Mouse (Mus musculus): ENCODE measurements around the gene Cab39l.
"Not testable (repeated sequence)": the region's sequence is repeated elsewhere in the genome, so short reads cannot be mapped to it uniquely, and the experiment has no call there.

Gene Cab39l

DNA sequence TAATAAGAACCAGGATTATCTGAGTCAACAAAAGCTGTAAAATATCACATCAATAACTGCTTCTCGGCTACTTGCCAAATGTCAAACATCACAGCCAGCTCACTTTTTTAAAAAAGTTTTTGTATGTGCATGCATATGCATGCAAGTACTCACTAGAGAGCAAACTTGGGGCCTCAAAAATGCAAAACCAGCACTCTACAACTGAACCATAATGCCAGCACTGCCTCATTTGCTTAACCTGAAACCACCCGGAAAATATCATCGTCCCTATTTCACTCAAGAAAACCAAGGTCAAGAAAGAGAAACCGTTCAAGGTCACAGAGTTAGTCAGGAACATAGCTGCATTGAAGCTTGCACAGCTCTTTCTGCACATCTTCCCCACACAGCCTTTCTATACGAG is 135.6 kb downstream of the Cab39l start:
- no peak for DNase-seq (ENCODE audit: low read depth, low spot score)

DNA sequence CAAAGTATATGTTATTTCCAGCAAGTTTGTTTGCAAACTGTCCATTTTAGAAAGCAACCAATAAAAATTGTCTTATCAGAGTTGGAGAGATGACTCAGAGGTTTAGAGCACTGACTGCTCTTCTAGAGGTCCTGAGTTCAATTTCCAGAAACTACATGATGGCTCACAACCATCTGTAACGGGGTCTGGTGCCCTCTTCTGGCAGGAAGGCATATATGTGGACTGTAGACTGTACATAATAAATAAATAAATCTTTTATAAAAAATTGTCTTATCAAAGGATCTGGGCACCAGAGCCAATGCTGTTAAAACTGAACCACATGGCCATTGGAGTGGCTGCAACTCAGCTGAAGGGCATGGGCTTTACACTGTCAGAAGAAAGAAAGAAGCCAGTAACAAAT is 149.8 kb downstream of the Cab39l start:
- DNase-seq (ENCODE audit: low read depth, low spot score), result no peak

- no peak for DNase-seq (ENCODE audit: low read depth, low spot score)
Measured at GRCm38 (mm10) chr14:59591901-59592300, 151.1 kb downstream of the Cab39l start.

- DNase-seq (ENCODE audit: low read depth, low spot score), result no peak
Measured at GRCm38 (mm10) chr14:59592593-59592992, 151.8 kb downstream of the Cab39l start.

GRCm38 (mm10) chr14:59594988-59595387 is 154.2 kb downstream of the Cab39l start:
- no peak for DNase-seq (ENCODE audit: low read depth, low spot score)

DNA sequence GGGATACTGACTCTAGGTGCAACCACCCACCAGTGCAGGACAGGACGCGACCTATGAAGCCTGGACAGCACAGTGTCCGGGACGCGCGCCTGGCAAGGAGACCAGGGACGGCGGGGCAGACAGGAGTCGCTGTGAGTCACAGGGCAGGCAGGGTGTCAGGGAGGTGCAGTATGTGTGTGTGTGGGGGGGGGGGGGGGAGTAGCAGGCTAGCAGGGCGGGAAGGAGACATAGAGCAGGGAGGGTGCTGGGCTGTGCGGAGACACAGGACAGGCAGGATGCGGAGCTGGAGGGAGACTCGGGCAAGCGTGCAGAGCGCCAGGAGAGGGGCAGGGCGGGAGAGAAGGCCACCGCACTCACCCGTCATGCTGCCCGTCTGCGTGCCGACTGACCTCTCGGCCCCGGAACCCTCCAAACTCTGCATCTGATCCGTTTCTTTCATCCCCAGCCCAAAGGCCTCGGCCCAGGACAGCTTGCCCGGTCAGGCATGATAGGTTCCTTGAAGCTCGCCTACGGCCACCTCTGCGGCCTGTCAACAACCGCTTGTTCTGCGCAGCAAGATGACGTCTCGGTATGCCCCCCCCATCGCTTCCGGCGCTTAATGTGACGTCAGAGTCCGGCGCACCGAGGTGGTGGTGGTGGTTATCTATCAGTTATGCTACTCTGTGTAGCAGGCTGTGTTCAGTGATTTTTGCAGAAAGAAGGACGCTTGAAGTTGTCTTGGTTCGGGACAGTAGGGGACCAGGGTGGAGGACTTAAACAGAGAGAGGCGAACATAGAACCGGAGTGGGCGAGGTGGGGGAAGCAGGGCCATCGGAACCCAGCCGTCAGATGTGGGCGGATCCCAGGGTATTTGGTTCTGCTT is 156.9 kb downstream of the Cab39l start, which contains the start of gene Cdadc1:
Cdadc1 (minus strand) TSS at position 562 of the 862 bp plus-strand sequence.
- DNase-seq (ENCODE audit: low read depth, low spot score), result peak; percentile 90

DNA sequence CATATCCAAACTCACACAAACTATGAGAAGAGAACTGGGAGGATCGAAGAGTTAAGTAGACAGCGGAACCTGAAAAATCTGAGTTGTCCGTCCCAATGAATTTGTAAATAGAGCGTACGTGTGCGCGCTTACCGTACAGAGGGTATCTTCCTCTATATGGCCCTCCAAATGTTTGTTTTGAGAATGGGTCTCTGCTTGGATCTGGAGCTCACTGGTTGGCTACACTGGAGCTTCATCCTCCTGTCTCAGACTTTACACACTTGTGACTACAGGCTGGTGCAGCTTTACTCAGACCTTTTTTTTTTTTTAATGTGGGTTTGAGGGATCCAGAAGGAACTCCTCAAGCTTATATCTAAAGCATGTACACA is 157.5 kb downstream of the Cab39l start:
- no peak for DNase-seq (ENCODE audit: low read depth, low spot score)

DNA sequence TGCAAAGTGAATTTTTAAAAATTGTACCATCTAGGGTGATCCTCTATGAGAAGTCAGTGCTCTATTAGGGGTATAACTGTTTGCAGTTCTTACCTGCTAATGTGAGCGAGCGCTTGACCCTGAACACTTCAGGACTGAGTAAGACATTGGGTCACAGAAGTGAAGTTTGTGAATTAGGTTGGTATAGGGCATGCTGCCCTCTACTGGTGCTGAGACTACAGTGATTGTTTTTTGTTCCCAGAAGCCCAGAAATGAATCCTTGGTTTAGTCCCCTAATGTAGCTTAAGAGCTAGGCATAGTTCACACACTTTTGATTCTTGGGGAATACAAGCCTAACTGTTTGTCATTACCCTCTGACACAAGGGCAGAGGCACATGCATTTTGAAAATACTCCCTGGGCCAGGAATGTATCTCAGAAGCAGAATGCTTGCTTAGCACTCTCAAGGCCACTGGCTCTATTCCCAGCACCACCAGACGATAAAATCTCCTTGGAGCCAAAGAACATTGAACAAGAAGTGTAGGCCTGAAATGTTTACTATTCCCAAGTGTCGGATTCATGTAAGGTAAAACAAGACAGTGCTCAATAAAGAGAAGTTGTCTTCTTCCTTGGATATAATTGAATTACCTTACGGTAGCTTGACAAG is 163.4 kb downstream of the Cab39l start:
- DNase-seq (ENCODE audit: low read depth, low spot score), result no peak

- DNase-seq (ENCODE audit: low read depth, low spot score), result no peak
Measured at GRCm38 (mm10) chr14:59605671-59606353, 165.0 kb downstream of the Cab39l start.

GRCm38 (mm10) chr14:59607021-59607420 is 166.2 kb downstream of the Cab39l start:
- DNase-seq (ENCODE audit: low read depth, low spot score), result no peak

DNA sequence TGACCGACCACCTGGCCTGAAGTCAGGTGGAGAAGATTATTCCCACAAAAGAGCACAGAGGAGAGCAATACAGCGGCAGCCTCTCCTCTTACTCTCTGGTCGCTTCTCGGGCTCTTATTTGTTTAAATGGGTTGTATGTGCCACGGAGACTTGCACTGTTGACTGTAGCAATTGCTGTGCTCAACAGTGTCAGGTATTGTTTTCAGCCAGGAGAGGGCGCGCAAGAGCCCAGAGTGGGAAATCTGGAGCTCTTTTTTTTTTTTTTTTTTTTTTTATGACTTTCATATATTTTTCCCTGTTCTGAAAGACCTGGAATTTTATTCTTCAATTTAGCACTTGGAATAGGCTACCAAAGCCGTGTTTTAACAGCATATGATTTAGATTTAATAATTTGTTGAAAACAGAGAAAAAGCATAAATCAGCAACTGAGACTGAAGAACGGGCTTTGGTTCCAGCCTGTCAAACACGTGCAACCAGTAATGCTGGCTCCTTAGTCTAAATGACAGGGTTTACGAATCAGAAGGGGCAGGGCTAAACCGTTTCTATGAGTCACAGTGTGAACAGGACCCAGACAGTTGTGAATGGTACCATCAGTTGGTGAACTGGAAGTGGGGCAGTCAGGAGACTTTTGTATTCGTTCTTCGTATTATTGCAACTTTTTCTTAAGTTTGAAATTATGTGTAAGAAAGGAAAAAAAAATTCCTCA is 172.3 kb downstream of the Cab39l start:
- DNase-seq (ENCODE audit: low read depth, low spot score), result peak; percentile 30

DNA sequence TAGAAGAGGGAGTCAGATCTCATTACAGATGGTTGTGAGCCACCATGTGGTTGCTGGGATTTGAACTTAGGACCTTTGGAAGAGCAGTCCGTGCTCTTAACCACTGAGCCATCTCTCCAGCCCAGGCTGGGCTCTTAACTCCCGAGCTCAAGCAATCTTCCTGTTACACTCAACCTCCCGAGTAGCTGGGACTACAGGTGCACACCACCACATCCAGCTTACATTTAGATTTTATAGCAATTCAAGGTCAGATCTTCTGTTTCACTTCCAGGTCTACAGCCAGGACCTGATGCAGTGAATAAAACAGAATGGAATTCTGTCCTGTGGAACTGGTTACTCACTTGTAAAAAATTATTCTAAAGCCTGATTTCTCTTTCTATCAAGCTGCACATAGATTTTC is 173.4 kb downstream of the Cab39l start:
- not testable (repeated sequence) for DNase-seq (ENCODE audit: low read depth, low spot score)

DNA sequence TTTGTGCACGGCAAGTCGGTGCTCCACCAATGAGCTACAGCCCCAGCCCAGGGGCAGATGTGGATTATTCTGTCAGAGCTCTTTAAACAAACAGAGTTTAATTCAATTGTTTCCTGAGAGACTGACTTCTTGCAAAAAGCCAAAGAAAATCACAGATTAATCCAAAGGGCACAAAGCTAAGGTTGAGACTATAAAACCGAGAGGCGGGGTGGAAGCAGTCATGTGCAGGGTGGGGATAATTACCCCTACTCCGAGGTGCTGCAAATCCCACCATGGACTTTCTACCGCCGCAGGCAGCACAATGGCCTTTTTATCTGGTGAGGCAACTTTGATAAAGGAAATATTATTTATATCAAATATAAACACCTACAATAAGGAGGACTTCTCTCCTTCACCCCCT is 176.0 kb downstream of the Cab39l start:
- DNase-seq (ENCODE audit: low read depth, low spot score), result no peak

- peak; percentile 83 for DNase-seq (ENCODE audit: low read depth, low spot score)
Measured at GRCm38 (mm10) chr14:59624326-59624885, 183.6 kb downstream of the Cab39l start.

DNA sequence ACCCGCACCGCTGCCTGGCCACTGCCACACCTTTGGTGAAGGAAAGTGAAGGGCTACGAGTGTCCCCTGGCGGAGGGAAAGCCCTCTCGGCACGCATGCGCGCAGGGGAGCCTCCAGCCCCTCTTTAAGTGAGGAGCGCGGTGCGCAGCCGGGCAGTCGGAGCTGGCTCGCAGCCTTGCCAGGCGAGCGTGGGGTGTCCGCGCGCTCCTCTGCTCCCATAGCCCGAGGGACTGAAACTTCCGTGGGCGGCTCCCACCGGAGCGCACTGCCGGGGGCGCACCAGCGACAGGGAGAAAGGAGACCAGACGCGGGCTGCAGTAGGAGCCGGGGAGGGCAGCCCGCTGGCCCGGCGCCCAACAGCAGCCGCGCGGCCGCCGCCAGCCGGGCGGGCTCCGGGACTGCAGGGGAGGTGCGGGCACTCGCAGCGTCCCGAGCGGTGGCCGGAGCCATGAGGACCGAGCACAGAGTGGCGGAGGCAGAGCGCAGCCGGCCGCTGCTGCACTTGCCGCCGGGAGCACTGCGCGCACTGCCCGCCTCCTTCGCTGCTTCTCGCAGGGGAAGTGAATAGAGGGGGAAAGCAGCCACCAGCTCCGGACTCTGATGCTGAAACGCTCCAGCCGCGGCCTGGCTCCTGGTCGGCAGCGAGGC is 184.5 kb downstream of the Cab39l start, which contains the start of gene Shisa2:
Shisa2 (plus strand) TSS at position 151 of the 648 bp plus-strand sequence.
- DNase-seq (ENCODE audit: low read depth, low spot score), result peak; percentile 89

GRCm38 (mm10) chr14:59625806-59626364 is 185.1 kb downstream of the Cab39l start:
- DNase-seq (ENCODE audit: low read depth, low spot score), result peak; percentile 56

DNA sequence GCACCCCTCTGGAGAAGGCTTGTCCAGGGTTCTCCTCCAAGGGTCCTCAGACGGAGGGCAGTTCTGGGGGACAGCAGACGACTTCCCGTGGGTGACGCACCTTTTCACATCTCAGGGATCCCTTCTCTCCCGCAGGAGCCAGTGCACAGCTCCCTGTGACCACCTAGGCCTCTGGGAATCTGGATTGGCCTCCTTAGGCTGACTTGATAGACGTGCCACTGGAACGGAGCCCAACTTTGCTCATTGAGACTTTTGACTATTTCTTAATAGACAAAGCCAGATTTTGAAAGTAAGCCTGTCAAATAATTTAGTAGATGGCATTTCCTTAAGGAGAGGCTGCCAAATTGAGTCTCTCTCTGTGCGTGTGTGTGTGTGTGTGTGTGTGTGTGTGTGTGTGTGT is 185.9 kb downstream of the Cab39l start:
- DNase-seq (ENCODE audit: low read depth, low spot score), result peak; percentile 42

GRCm38 (mm10) chr14:59627142-59627680 is 186.4 kb downstream of the Cab39l start:
- DNase-seq (ENCODE audit: low read depth, low spot score), result no peak

GRCm38 (mm10) chr14:59627823-59628222 is 187.1 kb downstream of the Cab39l start:
- DNase-seq (ENCODE audit: low read depth, low spot score), result peak; percentile 39

DNA sequence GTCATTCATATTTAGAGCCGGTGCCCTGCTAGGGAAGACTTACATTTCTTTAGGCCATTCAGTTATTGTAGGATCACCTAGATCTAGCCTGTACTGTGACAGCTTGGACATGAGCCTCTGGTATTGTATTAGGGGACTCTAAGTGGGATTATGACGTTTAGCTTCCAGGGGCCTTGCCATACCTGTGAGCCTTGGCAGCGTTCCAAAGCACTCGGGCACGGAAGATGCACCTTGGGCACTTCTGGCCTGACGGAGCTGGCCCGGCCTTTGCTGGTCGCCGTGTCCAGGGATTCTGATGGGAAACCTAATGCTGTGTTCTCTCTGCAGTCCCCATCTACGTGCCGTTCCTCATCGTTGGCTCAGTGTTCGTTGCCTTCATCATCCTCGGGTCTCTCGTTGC is 188.5 kb downstream of the Cab39l start:
- DNase-seq (ENCODE audit: low read depth, low spot score), result no peak

Data from skeletal muscle tissue, adult 2 months (tissue).